Mouse (Mus musculus) midbrain, embryonic 10.5 days (tissue): ENCODE data around the gene Hist1h4h. TPM values are rescaled to one million over a fixed set of nuclear protein-coding genes. Genes with fewer than 3 reads are reported as not detected.

Source experiments
- microRNA-seq: library from miRNA; unstranded; fragments of <30 nt; microRNA quantifications from one replicate; pipeline ENCODE4, GENCODE M21; 2017
- polyA plus RNA-seq: library from polyadenylated mRNA; unstranded; fragments of >200 nt; fragmentation: Nextera tagmentation; extraction: Ambion mirVana; gene quantifications from 2 replicates; pipeline ENCODE4 v1.2.1, GENCODE M21; 2016

Gene Hist1h4h
- polyA plus RNA-seq, 1 experiment from 2014 or later = 2.0 TPM

Small RNAs within 50 kb of the gene (microRNA-seq; reads per million reads assigned to microRNA genes)
- gene Gm44297 (0.90 reads per million), gene Gm44359 (not detected), gene Gm44394 (not detected), gene n-TStga1 (3.6 reads per million, percentile 6 among the genes with 10 or more reads in this experiment)

Other genes with a start within 250 kb of the Hist1h4h start
- gene Zfp322a, start 161.8 kb upstream of the Hist1h4h start, polyA plus RNA-seq = 55.6 and 58.6 TPM in 2 replicates
- 14.3 and 14.7 TPM in 2 replicates for gene Abt1, start 107.2 kb upstream of the Hist1h4h start, polyA plus RNA-seq
- 0.04 and 0.06 TPM in 2 replicates for gene Btn1a1, start 65.1 kb upstream of the Hist1h4h start, polyA plus RNA-seq
- 0.26 and 0.38 TPM in 2 replicates for gene Btn2a2, start 42.2 kb upstream of the Hist1h4h start, polyA plus RNA-seq
- 4.7 and 9.5 TPM in 2 replicates for gene Hist1h2af, start 2.9 kb downstream of the Hist1h4h start, polyA plus RNA-seq
- 5.5 and 5.6 TPM in 2 replicates for gene Hist1h3g, start 4.4 kb downstream of the Hist1h4h start, polyA plus RNA-seq
- 1.00 and 1.0 TPM in 2 replicates for gene Hist1h2bh, start 12.3 kb downstream of the Hist1h4h start, polyA plus RNA-seq
- gene Hist1h3f, start 13.0 kb downstream of the Hist1h4h start, polyA plus RNA-seq = 1.1 and 1.5 TPM in 2 replicates
- 1.7 TPM in 1 of 2 replicates, not detected in the other for gene Hist1h4f, start 20.6 kb downstream of the Hist1h4h start, polyA plus RNA-seq
- gene Hist1h1d, start 22.2 kb downstream of the Hist1h4h start, polyA plus RNA-seq = 0.58 and 0.63 TPM in 2 replicates
- gene Hist1h3e, start 31.3 kb downstream of the Hist1h4h start, polyA plus RNA-seq = 5.1 and 7.2 TPM in 2 replicates
- 85.6 and 104 TPM in 2 replicates for gene Hist1h2ae, start 40.2 kb downstream of the Hist1h4h start, polyA plus RNA-seq
- 4.5 and 6.4 TPM in 2 replicates for gene Hist1h2bg, start 40.3 kb downstream of the Hist1h4h start, polyA plus RNA-seq
- 3.8 TPM in 2 replicates for gene Hist1h2bf, start 43.1 kb downstream of the Hist1h4h start, polyA plus RNA-seq
- gene Hist1h2ad, start 43.3 kb downstream of the Hist1h4h start, polyA plus RNA-seq = 0.67 and 1.3 TPM in 2 replicates
- gene Hist1h3d, start 44.7 kb downstream of the Hist1h4h start, polyA plus RNA-seq = 6.2 and 10.8 TPM in 2 replicates
- 95.1 and 103 TPM in 2 replicates for gene Hist1h4d, start 50.5 kb downstream of the Hist1h4h start, polyA plus RNA-seq
- gene Hist1h2be, start 90.1 kb downstream of the Hist1h4h start, polyA plus RNA-seq = 3.1 and 3.2 TPM in 2 replicates
- 18.0 and 22.4 TPM in 2 replicates for gene Hist1h1e, start 91.5 kb downstream of the Hist1h4h start, polyA plus RNA-seq
- 1.3 TPM in 2 replicates for gene Hist1h2ac, start 152.9 kb downstream of the Hist1h4h start, polyA plus RNA-seq
- gene Hist1h2bc, start 153.1 kb downstream of the Hist1h4h start, polyA plus RNA-seq = 22.1 and 23.9 TPM in 2 replicates
- not detected in 2 replicates for gene Hist1h1t, start 164.8 kb downstream of the Hist1h4h start, polyA plus RNA-seq
- 4.9 and 5.1 TPM in 2 replicates for gene Hist1h4c, start 167.4 kb downstream of the Hist1h4h start, polyA plus RNA-seq
- 2.3 and 2.5 TPM in 2 replicates for gene Hfe, start 179.8 kb downstream of the Hist1h4h start, polyA plus RNA-seq
- 8.8 and 9.5 TPM in 2 replicates for gene Hist1h1c, start 207.8 kb downstream of the Hist1h4h start, polyA plus RNA-seq
- gene Hist1h3c, start 214.6 kb downstream of the Hist1h4h start, polyA plus RNA-seq = 7.3 and 9.5 TPM in 2 replicates
- 2.3 and 2.4 TPM in 2 replicates for gene Hist1h2bb, start 215.7 kb downstream of the Hist1h4h start, polyA plus RNA-seq
- 44.4 and 45.3 TPM in 2 replicates for gene Hist1h2ab, start 220.1 kb downstream of the Hist1h4h start, polyA plus RNA-seq
- 8.1 and 11.3 TPM in 2 replicates for gene Hist1h3b, start 221.2 kb downstream of the Hist1h4h start, polyA plus RNA-seq
- 4.9 and 6.9 TPM in 2 replicates for gene Hist1h4b, start 226.0 kb downstream of the Hist1h4h start, polyA plus RNA-seq
- gene Hist1h4a, start 230.2 kb downstream of the Hist1h4h start, polyA plus RNA-seq = 0.42 TPM in 1 of 2 replicates, not detected in the other
- gene Hist1h3a, start 231.3 kb downstream of the Hist1h4h start, polyA plus RNA-seq = 3.6 and 3.9 TPM in 2 replicates
- gene Hist1h1a, start 232.6 kb downstream of the Hist1h4h start, polyA plus RNA-seq = 1.7 and 2.7 TPM in 2 replicates
- gene Trim38, start 238.9 kb downstream of the Hist1h4h start, polyA plus RNA-seq = 0.20 TPM in 1 of 2 replicates, not detected in the other